Mouse (Mus musculus) layer of hippocampus, postnatal 14 days (tissue): ENCODE data around the gene Atp1a4. TPM values are rescaled to one million over a fixed set of nuclear protein-coding genes. Genes with fewer than 3 reads are reported as not detected.

Source experiments
- DNase-seq, 2 experiments: peaks; one replicate each; pipeline ENCODE4 v3.0.0; 2021 to 2022; ENCODE audit warnings: low spot score in 2 of 2, mixed read lengths in 1 of 2
- total RNA-seq, 2 experiments: library from RNA; stranded (reverse); gene quantifications; 2 replicates each; pipeline ENCODE4 v1.2.3; 2021

Gene Atp1a4
- total RNA-seq, 2 experiments from 2014 or later = not detected

DNA sequence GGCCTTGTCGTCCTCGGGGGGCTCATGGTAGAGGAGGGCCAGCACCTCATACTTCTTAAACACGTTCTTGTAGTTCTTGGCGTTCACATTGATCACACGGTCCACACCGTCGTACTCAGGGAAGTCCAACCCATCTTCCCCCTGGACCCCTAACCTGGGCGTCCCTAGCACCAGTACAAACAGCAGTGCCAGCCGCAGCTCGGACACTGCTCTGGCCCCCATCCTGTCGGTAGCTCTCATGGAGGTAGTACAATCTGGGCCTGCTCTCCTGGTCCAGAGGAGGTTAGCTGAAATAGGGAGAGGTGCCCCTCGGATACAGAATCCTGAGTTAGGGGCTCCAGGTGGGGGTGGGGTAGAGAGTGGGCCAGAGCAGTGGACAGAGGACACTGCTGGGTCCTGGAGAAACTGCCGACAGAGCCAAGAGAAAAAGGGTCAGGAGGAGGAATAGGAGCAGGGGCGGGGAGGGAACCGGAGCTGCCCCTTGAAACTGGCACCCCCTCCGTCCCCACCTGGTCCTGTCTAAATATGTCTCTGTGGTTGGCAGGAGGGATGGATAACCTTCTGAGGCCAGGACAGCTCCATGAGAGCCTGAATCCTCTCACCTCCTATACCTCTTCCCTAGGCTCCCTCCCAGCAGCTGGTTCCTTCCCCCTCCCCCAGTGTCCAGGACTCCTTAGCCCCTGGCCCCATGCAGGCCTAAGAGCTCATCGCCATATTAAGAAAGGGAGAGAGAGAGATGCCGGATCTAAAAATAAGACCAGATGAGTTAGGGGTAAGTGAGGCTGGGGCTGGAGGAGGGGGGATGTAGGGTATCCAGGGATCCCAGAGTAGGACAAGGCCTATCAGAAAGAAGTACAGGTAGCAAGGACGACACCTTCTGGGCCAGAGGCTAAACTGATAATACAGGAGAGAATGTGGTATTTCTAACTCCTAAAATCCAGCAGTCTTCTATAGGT, 38.5 kb downstream of the Atp1a4 start, which contains the start of gene Casq1:
Gene Casq1 (minus strand): TSS at position 418 of the 956 bp plus-strand sequence.
- DNase-seq = no peak

GRCm38 (mm10) chr1:172218164-172218910, 39.9 kb downstream of the Atp1a4 start:
- DNase-seq = no peak

DNA sequence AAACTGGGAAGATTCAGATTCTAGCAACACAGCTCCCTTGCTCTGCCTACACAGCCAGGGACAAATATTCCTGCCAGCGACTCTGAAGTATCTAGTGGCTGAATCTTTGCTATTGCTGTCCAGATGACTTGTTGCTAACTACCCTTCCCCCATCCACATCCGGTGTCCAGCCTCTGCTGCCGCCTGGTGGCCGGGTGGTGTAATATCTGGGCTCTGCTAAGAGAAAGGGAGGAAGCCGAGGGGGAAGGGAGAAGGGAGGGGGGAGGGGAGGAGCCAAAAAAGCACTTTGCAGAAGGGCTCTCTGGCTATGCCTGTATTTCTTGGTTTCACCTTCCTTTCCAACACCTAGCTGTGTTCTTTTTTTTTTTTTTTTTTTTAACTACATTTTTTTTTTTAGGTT, 41.1 kb downstream of the Atp1a4 start:
- DNase-seq = peak; percentile 91 to 94

GRCm38 (mm10) chr1:172214748-172215147, 43.5 kb downstream of the Atp1a4 start:
- no peak for DNase-seq

DNA sequence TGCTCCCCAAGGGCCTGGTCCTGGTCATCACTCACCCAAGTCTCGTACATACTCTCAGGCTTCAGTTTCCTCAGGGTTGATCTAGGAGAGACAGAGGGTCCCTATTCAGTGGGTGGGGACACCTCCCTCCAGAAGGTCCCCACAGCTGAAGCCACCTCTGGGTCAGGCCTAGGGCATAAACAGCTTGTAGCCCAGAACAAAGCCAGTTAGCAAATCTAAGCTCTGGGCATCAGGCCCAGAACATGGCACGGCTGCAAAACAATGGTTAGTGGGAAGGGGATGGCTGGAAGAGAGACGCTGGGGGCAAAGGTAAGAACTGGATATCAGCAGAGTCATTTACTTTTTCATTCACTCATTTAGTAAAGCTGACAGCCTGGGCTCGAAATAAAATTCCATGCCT, 44.4 kb downstream of the Atp1a4 start:
- DNase-seq = no peak

DNA sequence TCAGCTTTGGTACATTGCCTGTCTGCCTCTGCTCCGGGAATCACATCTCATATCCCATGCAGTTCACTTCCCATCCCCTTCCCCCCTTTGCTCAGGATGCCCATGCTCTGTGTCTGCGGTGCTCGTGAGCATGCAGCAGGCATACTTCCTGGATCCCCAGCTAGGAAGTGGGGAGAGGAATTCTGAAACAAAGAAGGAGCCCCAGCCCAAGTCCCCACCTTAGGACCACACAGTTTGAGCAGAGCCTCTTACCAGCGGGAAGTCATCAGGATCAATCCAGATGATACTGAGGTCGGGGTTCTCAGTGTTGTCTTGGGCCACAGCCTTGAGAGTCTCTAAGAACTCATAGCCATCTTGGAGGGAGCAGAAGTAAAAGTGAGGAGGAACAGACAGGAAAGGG, 45.4 kb downstream of the Atp1a4 start:
- DNase-seq = no peak

DNA sequence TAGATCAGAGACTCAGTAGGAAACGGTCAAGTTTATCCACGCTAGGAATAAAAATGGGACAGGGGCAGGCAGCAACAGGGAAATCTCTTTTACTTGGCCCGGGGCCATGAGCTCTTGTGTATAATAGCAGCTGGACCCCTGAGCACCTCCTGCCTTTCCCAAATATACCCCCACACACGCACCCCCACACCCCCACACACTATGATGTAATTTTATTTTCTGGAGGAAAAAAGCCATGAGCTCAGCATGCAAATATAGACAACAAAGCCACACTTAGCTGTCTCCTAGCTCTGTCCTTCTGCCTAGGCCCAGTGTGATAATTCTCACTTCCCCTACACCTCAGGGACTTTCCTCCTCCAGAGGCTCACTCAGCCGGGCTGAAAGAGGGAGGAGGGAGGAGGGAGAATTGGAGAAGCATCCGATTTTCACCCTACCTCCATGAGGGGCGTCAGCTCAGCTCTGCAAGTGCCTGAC, 51.1 kb downstream of the Atp1a4 start:
- DNase-seq = peak in 1 of 2 experiments; percentile 60

DNA sequence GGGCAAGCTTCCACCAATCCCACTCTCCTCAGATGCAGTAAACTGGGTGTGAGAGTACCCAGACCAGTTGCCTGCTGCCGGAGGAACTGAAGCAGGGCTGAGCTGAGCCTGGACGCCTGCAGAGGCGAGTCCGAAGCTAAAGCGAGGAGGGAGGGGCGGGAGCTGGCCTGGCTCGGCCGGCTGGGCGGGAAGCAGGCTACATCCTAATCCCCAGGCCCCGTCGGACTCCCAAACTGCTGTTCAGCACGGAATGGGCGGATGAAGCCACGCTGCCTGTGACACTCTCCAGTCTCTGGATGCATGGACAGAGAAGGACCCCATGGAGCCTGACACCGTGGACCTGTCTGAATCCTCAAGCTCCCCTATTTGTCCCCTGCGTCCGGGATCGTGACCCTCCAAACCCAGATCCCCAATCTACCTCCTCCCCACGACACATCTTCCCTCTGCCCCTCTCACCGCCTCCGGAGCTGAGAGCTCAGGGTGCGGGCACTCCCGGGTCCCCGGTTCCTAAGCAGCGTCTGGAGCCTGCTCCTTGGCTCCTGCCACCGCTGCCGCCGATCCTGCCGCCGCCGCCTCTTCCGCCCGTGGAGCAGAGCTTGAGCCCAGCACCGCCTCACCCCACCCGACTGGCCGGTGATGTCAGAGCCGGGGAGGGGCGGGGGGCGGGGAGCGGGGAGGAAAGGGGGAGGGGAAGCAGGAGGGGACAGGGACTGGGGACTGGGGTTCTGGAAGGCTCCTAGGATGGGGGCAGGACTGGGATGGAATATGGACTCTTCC, 51.9 kb downstream of the Atp1a4 start, which contains the start of gene Pea15a:
Gene Pea15a (minus strand): TSS at position 664 of the 777 bp plus-strand sequence.
- peak; percentile 76 to 86 for DNase-seq

GRCm38 (mm10) chr1:172205741-172206087, 52.5 kb downstream of the Atp1a4 start:
- no peak for DNase-seq

DNA sequence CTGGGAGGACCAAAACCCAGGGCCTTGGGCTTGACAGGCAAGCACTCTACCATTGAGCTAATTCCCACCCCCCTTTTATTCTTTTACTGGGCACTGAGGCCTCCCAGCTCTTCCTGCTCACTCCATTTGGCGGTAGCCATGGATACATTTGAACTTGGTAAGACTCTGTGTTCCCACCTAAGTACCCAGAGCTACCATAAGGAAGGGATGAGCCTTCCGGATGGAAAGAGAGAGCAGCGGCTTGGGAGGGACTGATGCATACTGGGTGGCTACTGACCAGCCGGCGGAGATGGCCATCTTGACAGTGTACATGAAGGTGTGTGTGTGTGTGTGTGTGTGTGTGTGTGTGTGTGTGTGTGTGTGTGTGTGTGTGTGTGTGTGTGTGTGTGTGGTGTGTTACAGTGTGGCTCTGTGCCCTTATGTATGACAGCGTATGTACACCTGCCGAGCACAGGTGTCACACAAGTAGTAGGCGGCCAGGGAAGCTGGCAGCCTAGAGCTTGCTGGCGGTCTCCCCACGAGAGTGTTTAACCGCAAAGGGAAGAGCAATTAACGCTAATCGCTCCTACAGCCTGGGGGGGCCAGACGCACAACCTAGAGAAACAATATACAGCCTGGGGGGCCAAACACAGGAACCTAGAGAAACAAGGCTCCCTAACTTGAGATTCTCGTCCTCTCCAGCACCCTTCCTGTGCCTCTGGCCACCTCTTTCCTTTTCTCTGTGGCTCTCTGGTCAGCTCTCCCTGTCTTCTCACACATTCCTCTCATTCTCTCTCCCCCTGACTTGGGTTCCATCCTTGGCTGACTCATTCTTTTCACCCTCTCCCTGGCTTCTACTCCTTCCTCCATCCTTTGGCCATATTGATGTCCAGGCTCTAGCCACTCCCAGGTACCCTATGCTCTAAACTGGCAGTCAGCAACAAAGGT, 53.1 kb downstream of the Atp1a4 start:
- DNase-seq = no peak

- DNase-seq = no peak
Observed at GRCm38 (mm10) chr1:172204033-172204813, 54.0 kb downstream of the Atp1a4 start.

- DNase-seq = no peak
Observed at GRCm38 (mm10) chr1:172203566-172203965, 54.6 kb downstream of the Atp1a4 start.

DNA sequence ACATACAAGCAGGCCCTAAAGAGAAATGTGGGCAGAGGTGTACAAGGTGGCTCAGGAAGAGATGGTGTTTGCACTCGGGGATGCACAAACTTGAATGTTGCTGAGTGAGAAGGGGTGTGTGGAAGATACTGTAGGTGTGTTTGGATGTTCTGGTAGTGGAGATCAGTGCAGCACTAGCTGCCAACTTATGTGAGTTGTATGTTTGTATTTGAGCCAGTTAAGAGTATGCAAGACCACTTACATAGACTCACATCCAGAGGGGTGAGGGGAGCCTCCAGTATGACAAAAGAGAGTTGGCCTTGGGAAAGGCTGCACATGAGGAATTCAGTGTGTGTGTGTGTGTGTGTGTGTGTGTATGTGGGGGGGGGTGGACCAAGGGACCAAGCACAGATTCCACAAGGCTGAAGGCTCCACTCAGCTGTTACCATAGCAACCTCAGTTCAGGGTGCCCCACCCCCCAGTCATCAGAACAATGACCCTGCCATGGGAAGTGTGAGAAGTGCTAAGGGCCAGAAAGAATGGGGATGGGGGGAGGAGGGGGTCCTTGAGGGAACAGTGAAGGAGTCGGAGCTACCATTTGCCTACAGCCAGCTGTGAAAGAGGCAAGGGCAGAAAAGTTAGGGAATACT, 55.2 kb downstream of the Atp1a4 start:
- DNase-seq = no peak

DNA sequence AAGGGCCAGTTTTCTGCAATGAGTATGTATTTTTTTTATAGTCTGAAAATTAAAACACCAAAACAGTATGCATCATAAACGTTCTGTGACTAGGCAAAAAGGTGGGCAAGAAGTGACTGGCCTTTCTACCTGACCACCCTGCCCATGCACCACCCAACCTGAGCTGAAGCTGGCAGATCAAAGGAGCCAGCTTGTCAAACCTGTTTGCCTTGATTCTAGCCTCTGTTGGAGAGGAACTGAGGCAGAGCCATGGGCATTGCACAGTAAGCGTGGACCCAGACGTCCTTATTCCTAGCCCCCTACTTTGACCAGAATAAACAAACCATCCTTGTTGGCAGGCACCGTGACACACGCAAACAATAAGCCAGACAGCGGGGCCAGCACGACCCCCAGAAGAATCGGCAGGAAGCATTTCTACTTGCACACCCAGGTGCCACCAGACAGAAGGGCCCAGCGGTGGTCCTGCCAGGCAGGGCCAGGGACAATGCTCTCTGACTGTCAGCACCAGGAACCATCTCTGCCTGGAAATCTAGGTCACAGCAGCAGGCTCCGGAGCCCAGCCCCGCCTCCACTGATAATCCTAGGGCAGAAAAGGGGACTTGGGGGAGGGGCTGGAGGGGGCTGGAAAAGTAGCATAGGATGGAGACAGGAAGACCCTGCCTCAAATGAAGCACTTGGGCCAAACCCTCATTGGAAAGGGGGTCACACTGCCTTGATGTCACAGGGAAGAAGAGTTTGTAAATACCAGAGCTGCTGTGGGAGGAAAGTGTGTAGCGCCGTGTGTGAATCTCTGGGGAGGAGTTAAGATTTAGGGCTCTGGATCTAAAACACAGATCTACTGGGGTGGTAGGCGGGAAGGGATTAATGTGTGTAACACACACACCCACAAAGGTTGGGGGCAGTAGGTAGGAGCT, 56.0 kb downstream of the Atp1a4 start:
- DNase-seq = no peak

GRCm38 (mm10) chr1:172200871-172201447, 57.3 kb downstream of the Atp1a4 start:
- peak; percentile 79 to 85 for DNase-seq

DNA sequence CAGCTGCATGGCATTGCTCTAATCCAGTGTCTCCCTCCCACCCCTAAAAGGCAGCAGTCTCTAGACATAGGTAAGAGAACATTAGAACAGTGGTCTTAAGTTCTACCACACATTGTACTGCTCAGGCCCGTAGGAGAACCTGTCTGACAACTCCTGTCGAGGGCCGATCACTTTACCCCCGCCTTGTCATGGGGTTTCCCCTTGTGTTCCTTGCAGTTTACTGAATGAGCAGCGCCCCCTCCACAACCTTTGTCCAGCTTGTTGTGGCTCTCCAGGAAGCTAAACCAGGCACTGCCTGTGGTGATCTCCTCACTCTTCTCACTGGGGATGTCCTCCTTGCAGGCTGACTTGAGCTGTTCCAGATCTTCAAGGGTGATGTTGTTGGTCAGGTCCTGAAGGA, 58.1 kb downstream of the Atp1a4 start:
- DNase-seq = no peak

GRCm38 (mm10) chr1:172198996-172199395, 59.2 kb downstream of the Atp1a4 start:
- no peak for DNase-seq
